Mouse (Mus musculus): ENCODE measurements around the gene Cd180. TPM values are rescaled to one million over a fixed set of nuclear protein-coding genes. Genes with fewer than 3 reads are reported as not detected.
"Not testable (repeated sequence)": the region's sequence is repeated elsewhere in the genome, so short reads cannot be mapped to it uniquely, and the experiment has no call there.

Cd180 gene
- polyA plus RNA-seq, 1 experiment from 2014 or later: 0.15 TPM

DNA sequence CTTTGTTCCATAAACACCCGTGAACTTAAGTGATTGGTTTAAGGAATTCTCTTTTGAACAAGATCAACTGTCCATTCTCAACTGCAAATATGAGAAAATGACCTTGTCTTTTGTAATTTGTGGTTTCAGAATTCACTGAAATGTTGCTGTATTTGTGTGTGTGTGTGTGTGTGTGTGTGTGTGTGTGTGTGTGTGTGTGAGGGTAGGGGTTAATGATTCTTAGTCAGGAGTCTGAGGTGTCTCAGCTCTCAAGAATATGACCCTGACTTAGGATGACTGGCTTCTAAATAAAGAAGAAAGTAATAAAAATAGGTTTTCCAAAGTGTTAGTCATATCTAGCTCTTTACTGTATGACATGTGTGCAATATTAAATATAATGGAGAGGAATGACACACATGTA, 33.5 kb downstream of the Cd180 start:
- no peak for DNase-seq (ENCODE audit: low spot score)
- 92% methylated on average over 1 of the region's 1 CpGs for WGBS

DNA sequence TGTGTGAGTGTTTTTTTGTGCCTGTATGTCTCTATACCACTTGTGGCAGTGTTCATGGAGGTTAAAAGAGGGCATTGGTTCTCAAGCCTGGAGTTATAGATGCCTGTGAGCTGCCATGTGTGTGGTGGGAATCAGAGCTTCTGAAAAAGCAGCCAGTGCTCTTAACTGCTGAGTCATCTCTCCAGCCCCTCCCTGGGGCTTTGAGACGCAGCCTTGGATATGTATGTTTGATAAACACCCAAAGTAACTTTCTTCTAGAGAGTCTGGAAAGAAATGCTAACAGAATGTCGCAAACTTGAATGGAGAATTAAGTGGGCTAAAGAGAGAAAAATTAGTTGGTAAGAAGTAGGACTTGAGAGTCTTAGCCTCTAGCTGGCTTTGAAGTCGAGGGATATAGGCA, 34.7 kb downstream of the Cd180 start:
- H3K4me1 ChIP-seq: no peaks in the 10 kb centered on the region
- DNase-seq (ENCODE audit: low spot score): no peak
- WGBS: 84% methylated on average over 3 of the region's 3 CpGs
- H3K4me3 ChIP-seq: no peak overlapping the region
- no peaks in the 10 kb centered on the region for H3K36me3 ChIP-seq
- H3K27ac ChIP-seq: no peak overlapping the region
- no peaks in the 10 kb centered on the region for H3K9me3 ChIP-seq (replicated peaks)
- no peaks in the 10 kb centered on the region for H3K27me3 ChIP-seq (ENCODE audit: low read depth, poor library complexity, severe bottlenecking)

More for the DNA sequence above, 33.5 kb downstream of the Cd180 start:
- Histone ChIP-seq H3K4me1 (no peaks in the 10 kb centered on the region), H3K27ac (no peak overlapping the region), H3K4me3 (no peak overlapping the region), H3K9me3 (replicated peaks) (no peaks in the 10 kb centered on the region), H3K27me3 (ENCODE audit: low read depth, poor library complexity, severe bottlenecking) (no peaks in the 10 kb centered on the region), H3K36me3 (no peaks in the 10 kb centered on the region)

DNA sequence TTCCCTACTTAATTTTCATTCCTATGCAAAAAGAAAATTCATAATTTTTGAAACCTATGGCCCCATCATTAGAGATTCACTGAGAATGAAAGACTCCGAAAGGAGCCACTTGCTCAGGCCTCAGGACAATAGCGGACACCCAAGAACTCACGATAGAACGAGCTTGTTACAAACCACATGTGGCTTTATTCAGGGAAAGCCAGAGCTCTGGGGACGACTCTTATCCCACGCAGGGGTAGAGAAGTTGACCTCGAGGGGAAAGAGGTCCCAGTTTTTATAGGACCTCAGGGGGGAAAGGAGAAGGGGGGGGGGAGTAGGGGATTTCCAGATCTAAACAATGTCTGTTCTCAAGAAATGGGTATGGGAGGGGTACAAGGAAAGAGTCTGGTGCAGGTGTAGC, 35.6 kb downstream of the Cd180 start:
- 75% methylated on average over 7 of the region's 7 CpGs for WGBS
- not testable (repeated sequence) for H3K9me3 ChIP-seq (replicated peaks); H3K27ac ChIP-seq; H3K27me3 ChIP-seq (ENCODE audit: low read depth, poor library complexity, severe bottlenecking); H3K4me1 ChIP-seq; DNase-seq (ENCODE audit: low spot score); H3K4me3 ChIP-seq; H3K36me3 ChIP-seq

DNA sequence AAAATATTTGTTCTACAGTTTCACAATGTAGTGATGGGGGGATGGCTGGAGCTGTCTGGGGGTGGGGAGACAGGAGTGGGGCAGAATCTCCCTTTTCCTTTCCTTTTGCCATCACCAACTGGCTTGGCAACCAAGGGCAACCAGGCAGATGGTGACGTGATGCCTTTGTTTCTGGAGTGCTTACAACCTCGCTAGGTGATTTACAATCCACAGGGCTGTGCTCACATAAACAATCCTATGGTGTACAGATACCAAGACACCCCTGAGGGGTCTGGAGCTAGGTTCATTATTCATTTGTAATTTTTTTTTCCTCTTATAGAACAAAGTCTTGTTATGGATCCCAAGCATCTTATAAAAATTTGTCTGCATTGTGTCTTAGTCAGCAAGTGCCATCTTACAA, 39.7 kb downstream of the Cd180 start:
- Histone ChIP-seq H3K27me3 (ENCODE audit: low read depth, poor library complexity, severe bottlenecking) (no peaks in the 10 kb centered on the region), H3K4me1 (no peaks in the 10 kb centered on the region), H3K27ac (no peak overlapping the region), H3K36me3 (peaks cover 36% of the 10 kb centered on the region), H3K9me3 (replicated peaks) (no peaks in the 10 kb centered on the region), H3K4me3 (no peak overlapping the region)
- 39% methylated on average over 2 of the region's 2 CpGs for WGBS
- no peak for DNase-seq (ENCODE audit: low spot score)

DNA sequence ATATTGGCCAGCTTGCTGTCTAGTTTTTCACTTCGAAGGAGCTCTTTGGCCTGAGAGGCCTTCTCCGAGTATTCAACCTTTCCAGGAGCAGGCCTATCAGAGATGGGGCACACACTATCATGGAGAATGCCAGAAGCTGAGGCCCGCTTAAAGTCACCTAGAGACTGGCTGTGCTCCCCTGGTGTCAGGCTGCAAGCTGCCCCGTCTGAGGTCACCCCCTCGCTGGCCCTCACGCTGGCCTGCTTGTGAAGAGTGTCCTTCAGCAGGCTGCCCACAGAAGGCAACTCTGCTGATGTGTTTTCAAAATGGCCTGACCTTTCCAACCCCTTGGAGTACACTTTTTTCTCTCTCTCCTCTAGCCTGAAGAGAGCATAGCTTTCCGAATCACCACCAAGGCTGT, 44.5 kb downstream of the Cd180 start:
- H3K4me1 ChIP-seq: no peaks in the 10 kb centered on the region
- no peak overlapping the region for H3K27ac ChIP-seq
- H3K27me3 ChIP-seq (ENCODE audit: low read depth, poor library complexity, severe bottlenecking): no peaks in the 10 kb centered on the region
- no peaks in the 10 kb centered on the region for H3K9me3 ChIP-seq (replicated peaks)
- no peak for DNase-seq (ENCODE audit: low spot score)
- 95% methylated on average over 7 of the region's 7 CpGs for WGBS
- no peak overlapping the region for H3K4me3 ChIP-seq
- H3K36me3 ChIP-seq: peaks cover 75% of the 10 kb centered on the region

DNA sequence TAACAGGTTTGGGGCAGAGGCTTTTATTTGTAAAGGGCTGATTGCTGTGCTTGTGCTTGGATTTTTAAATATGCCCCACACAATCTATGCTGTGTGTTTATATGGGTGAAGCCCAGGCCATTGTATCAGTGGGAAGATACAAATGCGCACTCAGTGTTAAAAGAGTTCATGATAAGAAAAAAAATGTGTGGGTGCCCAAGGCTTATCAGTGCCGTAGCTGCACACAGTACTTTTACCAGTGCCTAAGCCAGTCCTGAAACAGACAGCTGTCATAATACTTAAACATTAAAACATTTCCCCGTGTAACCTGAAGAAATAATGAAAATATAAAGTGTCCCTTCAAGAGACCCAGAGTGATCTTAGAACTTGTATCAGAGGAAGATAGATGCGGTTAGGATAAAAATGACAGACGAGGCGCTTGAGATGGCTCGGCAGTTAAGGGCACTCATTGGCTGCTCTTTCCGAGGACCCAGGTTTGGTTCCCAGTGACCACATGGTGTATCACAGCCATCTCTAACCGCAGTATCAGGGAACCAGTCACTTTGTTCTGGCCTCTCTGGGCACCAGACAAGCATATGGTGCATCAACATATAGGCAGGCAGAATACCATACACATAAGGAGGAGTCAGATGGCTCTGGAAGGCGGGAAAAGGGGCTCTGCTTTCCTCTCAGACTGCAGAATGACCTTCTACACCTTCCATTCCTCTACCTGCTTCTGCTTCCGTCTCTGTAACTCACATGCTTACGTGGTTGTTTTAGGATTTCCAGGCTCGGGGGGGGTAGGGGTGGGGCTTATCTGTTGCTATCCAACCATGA, 46.6 kb downstream of the Cd180 start:
- H3K36me3 ChIP-seq: peaks cover 70% of the 10 kb centered on the region
- no peak overlapping the region for H3K27ac ChIP-seq
- no peak for DNase-seq (ENCODE audit: low spot score)
- no peak overlapping the region for H3K4me3 ChIP-seq
- H3K9me3 ChIP-seq (replicated peaks): no peaks in the 10 kb centered on the region
- H3K27me3 ChIP-seq (ENCODE audit: low read depth, poor library complexity, severe bottlenecking): no peaks in the 10 kb centered on the region
- H3K4me1 ChIP-seq: no peaks in the 10 kb centered on the region
- 90% methylated on average over 13 of the region's 13 CpGs for WGBS

DNA sequence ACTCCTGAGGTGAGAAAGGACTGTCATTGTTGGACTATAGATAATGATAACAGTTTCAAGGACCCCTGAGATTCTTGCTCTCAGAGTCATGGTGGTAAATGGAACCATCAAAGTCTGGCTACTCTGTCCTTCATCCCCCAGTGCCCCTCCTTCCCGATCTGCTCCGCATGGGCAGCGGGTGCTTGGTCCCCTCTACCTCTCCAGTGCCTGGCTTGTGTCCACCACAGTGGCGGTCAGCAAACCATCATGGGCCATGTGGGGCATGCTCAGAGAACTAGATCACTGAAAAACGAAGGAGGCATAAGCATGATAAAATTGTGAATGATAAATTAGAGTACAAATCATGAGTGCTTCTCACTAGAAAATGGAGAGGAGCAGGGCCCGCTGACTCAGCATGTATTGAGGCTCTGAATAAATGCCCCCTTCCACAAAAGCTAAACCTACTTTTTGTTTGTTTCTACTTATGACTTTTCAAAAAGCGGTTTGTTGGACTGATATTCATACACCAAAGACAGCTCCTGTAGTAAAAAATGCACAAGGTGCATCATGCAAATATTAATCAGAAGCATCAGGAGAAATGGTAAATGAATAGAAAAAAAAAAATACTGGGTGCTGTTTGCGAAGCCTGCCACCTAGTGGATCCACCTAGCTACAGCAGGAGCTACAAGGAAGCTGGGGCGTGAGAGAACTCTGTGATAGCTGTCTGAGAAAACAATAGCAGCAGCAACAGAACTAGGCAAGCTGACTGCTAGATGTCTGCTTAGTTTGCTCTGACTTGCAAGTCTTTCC, 51.3 kb downstream of the Cd180 start:
- Histone ChIP-seq H3K27ac (no peak overlapping the region), H3K27me3 (ENCODE audit: low read depth, poor library complexity, severe bottlenecking) (no peaks in the 10 kb centered on the region), H3K4me1 (no peaks in the 10 kb centered on the region), H3K4me3 (no peak overlapping the region), H3K36me3 (peaks cover 43% of the 10 kb centered on the region), H3K9me3 (replicated peaks) (no peaks in the 10 kb centered on the region)
- 74% methylated on average over 9 of the region's 9 CpGs for WGBS
- peak; percentile 45 for DNase-seq (ENCODE audit: low spot score)

DNA sequence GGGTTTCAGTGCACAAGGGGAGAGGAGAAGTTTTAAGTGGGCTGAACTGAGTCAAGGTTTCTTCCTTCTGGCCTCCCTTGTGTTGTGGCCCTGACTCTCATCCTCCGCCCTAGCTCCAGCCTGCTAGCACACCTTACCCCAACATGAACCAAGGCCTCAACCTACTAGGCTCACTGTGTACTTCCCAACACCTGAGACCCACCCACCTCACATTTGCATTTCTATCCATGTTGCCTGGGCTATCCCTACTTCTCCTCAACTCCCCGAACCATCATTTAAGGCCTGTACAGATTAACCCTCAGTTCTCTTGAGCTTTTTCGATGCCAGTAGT, 51.9 kb downstream of the Cd180 start:
- H3K4me3 ChIP-seq: no peak overlapping the region
- no peak overlapping the region for H3K27ac ChIP-seq
- H3K4me1 ChIP-seq: no peaks in the 10 kb centered on the region
- no peaks in the 10 kb centered on the region for H3K9me3 ChIP-seq (replicated peaks)
- no peak for DNase-seq (ENCODE audit: low spot score)
- no peaks in the 10 kb centered on the region for H3K27me3 ChIP-seq (ENCODE audit: low read depth, poor library complexity, severe bottlenecking)
- peaks cover 43% of the 10 kb centered on the region for H3K36me3 ChIP-seq
- WGBS: 91% methylated on average over 3 of the region's 3 CpGs

DNA sequence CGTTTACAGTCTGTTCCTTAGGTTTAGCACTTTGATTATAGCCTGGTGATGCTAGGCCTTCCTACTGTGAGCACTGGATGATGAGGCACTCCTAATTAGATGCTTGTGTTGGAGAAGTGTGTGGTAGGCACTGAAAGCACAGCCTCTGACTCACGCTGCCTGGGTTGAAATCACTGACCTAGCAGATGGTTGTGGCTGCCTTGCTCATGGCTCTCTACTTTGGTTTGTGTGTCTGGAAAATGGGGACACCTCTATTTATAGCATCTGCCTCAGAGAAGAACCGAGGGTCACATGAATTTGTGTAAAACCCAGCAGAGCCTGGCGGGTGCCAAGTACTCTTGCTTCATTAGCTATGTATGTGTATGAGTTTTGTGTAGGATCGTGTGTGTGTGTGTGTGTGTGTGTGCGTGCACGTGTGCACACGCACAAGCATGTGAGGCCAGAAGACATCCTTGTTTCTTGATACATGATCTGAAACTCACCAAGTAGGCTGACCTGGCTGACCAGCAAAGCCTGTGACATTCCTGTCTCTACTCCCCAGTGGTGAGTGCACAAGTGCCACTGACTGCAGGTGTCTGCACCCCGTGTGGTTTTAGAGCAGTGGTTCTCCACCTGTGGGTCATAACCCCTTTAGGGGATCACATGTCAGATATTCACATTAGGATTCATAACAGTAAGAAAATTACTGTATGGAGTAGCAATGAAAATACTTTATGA, 52.4 kb downstream of the Cd180 start:
- Histone ChIP-seq H3K4me1 (no peaks in the 10 kb centered on the region), H3K36me3 (peaks cover 45% of the 10 kb centered on the region), H3K9me3 (replicated peaks) (no peaks in the 10 kb centered on the region), H3K4me3 (no peak overlapping the region), H3K27me3 (ENCODE audit: low read depth, poor library complexity, severe bottlenecking) (no peaks in the 10 kb centered on the region), H3K27ac (no peak overlapping the region)
- DNase-seq (ENCODE audit: low spot score): no peak
- 87% methylated on average over 9 of the region's 9 CpGs for WGBS

DNA sequence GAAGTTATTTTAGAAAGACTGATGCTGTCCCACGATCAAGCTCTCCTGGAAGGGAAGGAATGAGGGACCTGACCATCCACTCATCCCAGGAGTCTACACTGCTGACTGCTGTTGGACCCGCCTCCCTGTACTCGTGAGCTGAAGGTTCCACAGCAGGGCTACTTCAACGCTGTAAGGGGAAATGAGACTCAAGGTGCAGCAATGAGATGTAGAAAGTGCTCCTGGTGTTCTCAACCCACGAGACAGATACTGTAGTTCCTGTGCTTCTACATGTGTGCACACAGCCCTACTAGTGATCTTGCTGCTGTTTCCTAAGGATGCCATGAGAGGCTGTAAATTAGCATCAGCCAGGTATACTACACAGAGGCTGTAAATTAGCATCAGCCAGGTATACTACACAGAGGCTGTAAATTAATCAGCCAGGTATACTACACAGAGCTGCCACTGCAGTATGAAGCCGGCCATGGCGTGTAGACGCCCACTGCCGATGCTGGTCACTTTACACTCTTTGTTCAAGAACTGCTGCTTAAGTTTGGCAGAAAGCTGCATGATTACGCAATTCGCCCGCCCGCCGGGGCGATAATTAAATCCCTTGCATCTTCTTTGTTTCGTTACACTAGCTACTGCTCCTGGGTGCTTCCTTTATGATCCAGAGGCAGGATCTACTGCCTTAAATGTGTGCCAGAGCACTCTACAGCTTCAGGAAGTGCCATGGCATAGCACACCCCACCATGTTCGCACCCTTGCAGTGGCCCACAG, 53.6 kb downstream of the Cd180 start:
- H3K36me3 ChIP-seq: peaks cover 42% of the 10 kb centered on the region
- WGBS: 91% methylated on average over 17 of the region's 17 CpGs
- no peaks in the 10 kb centered on the region for H3K27me3 ChIP-seq (ENCODE audit: low read depth, poor library complexity, severe bottlenecking)
- no peak for DNase-seq (ENCODE audit: low spot score)
- H3K9me3 ChIP-seq (replicated peaks): no peaks in the 10 kb centered on the region
- no peak overlapping the region for H3K27ac ChIP-seq
- no peaks in the 10 kb centered on the region for H3K4me1 ChIP-seq
- H3K4me3 ChIP-seq: no peak overlapping the region

DNA sequence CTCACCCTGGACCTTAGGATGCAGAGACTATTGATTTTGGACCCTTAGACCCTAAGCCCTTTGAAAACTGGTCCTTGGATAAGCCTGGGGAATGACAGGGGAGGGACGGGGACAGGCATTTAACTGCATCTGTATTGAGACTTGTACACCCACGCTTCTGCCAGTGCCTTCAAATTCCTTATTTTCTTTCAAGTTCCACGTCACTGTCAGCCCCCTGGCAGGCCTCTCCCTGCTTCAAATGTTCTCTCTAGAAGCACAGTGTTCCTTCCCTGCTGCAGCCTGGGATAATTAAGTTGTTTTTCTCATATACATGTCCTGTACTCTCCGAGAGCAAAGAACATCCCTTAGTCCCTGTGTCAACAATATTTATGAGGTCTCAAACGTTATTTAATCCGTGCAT, 55.8 kb downstream of the Cd180 start:
- Histone ChIP-seq H3K9me3 (replicated peaks) (no peaks in the 10 kb centered on the region), H3K27me3 (ENCODE audit: low read depth, poor library complexity, severe bottlenecking) (no peaks in the 10 kb centered on the region), H3K4me3 (no peak overlapping the region), H3K4me1 (no peaks in the 10 kb centered on the region), H3K27ac (no peak overlapping the region), H3K36me3 (peaks cover 43% of the 10 kb centered on the region)
- 69% methylated on average over 6 of the region's 6 CpGs for WGBS
- DNase-seq (ENCODE audit: low spot score): no peak

DNA sequence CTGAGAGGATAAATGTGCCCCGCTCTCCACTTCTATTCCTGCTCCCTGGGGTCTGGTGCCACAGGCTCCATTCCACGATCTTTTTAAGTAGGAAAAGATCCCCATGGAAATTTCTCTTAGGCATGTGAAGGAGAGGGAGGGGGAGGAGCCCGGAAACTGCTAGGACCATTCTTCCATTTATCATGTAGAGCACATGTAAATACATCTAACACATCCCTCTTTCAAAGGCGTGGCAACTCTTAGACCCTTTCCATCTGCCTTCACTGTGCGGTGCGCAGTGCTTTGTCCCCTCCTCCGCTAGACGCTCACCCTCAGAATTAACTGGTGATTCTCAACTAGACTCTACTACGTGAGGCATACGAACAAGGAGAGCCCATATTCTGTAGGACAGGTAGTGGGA, 56.5 kb downstream of the Cd180 start:
- WGBS: 92% methylated on average over 10 of the region's 10 CpGs
- Histone ChIP-seq H3K4me1 (no peaks in the 10 kb centered on the region), H3K27me3 (ENCODE audit: low read depth, poor library complexity, severe bottlenecking) (no peaks in the 10 kb centered on the region), H3K36me3 (peaks cover 43% of the 10 kb centered on the region), H3K27ac (no peak overlapping the region), H3K9me3 (replicated peaks) (no peaks in the 10 kb centered on the region), H3K4me3 (no peak overlapping the region)
- no peak for DNase-seq (ENCODE audit: low spot score)

All from limb, embryonic 10.5 days (tissue).